Mouse (Mus musculus) stomach, postnatal 0 days (tissue): Measurements from ENCODE around the gene Prkd3. TPM values are rescaled to one million over a fixed set of nuclear protein-coding genes. Genes with fewer than 3 reads are reported as not detected.

Experiments
- ATAC-seq: fragments of 200-750 bp; cut with Nextera tagmentation; 2 replicates; pipeline ENCODE4 v1.8.0; 2017; ENCODE audit not compliant: low FRiP score, low TSS enrichment
- DNase-seq: peaks from one replicate; pipeline ENCODE4 v3.0.0-alpha.2; 2016; ENCODE audit warnings: low spot score
- H3K27ac ChIP-seq: fragments of 300-500 bp; sonication (generic); replicated peaks from 2 replicates; pipeline ENCODE4 v1.5.1; 2014; ENCODE audit warnings: mild to moderate bottlenecking, control low read depth
- H3K27me3 ChIP-seq: fragments of 300-500 bp; sonication (generic); 2 replicates; pipeline ENCODE4 v1.6.1; 2014; ENCODE audit warnings: low read length; ENCODE audit not compliant: control insufficient read depth, insufficient read depth
- H3K36me3 ChIP-seq: fragments of 300-500 bp; sonication (generic); 2 replicates; pipeline ENCODE4 v1.6.1; 2014; ENCODE audit warnings: low read length, mixed read lengths; ENCODE audit not compliant: control insufficient read depth, insufficient read depth
- H3K4me1 ChIP-seq: fragments of 300-500 bp; sonication (generic); replicated peaks from 2 replicates; pipeline ENCODE4 v1.6.1; 2014; ENCODE audit warnings: antibody characterized with exemption; ENCODE audit not compliant: control insufficient read depth, insufficient read depth
- H3K4me2 ChIP-seq: fragments of 300-500 bp; sonication (generic); replicated peaks from 2 replicates; pipeline ENCODE4 v1.6.1; 2014; ENCODE audit warnings: low read depth, mild to moderate bottlenecking, control low read depth, moderate library complexity
- H3K4me3 ChIP-seq: fragments of 300-500 bp; sonication (generic); 2 replicates; pipeline ENCODE4 v1.5.1; 2014; ENCODE audit warnings: low read depth, low read length, control low read depth
- H3K9ac ChIP-seq: fragments of 300-500 bp; sonication (generic); 2 replicates; pipeline ENCODE4 v1.6.1; 2014; ENCODE audit warnings: mild to moderate bottlenecking, low read length, control low read depth, mixed read lengths
- H3K9me3 ChIP-seq: fragments of 300-500 bp; sonication (generic); 2 replicates; pipeline ENCODE4 v1.6.1; 2016; ENCODE audit warnings: low read length; ENCODE audit not compliant: control insufficient read depth
- CTCF ChIP-seq: IDR thresholded peaks from 2 replicates; pipeline ENCODE4 v1.5.1; 2016; ENCODE audit warnings: antibody characterized with exemption, low read depth, mild to moderate bottlenecking, moderate library complexity
- EP300 ChIP-seq: optimal IDR thresholded peaks from 2 replicates; pipeline ENCODE3; 2016; ENCODE audit warnings: antibody characterized with exemption
- WGBS: fragments of 180-500 bp; shearing (Covaris S2); extraction: QIAGEN DNeasy Blood & Tissue Kit; methylation state at CpG from one replicate; pipeline ENCODE4 v1.1.7; 2014; 5-methylcytosine and 5-hydroxymethylcytosine counted together
- polyA plus RNA-seq: library from polyadenylated mRNA; unstranded; fragments of >200 nt; fragmentation: Nextera tagmentation; extraction: Ambion mirVana; gene quantifications from 2 replicates; pipeline ENCODE4 v1.2.1, GENCODE M21; 2015

The Prkd3 gene
- polyA plus RNA-seq, 1 experiment from 2014 or later = 11.4 TPM

GRCm38 (mm10) chr17:78916369-78916813, 104.2 kb downstream of the Prkd3 start, which contains the start of gene Cebpzos:
TSS of gene Cebpzos (plus strand) at chr17:78916500.
- ATAC-seq = peak; percentile 94
- peak within 1 kb of the TSS; percentile 80 for H3K9ac ChIP-seq
- under 1% methylated on average over 31 of the region's 37 CpGs for whole genome bisulfite sequencing
- H3K4me2 ChIP-seq = peak within 1 kb of the TSS; percentile 69
- H3K4me3 ChIP-seq = peak within 1 kb of the TSS; percentile 59
- no peaks in the 10 kb centered on the region for H3K9me3 ChIP-seq
- no peaks in the 10 kb centered on the region for H3K27me3 ChIP-seq
- DNase-seq = peak; percentile 93
- H3K4me1 ChIP-seq = no peaks in the 10 kb centered on the region; the same call in 1 of the 2 replicates
- TF ChIP-seq EP300 (no peak), CTCF (peak; percentile 18; the same call in 1 of the 2 replicates)
- H3K27ac ChIP-seq = peak within 1 kb of the TSS; percentile 90
- peaks cover 8% of the 10 kb centered on the region for H3K36me3 ChIP-seq

- Histone ChIP-seq H3K9ac (peak overlapping the region; percentile 80; the same call in 1 of the 2 replicates), H3K27ac (peak overlapping the region; percentile 90), H3K36me3 (0 out of 2 replicates have a peak, but pooled peaks cover 3% of the 10 kb centered on the region), H3K4me1 (no peaks in the 10 kb centered on the region; the same call in 1 of the 2 replicates), H3K27me3 (no peaks in the 10 kb centered on the region), H3K4me2 (peak overlapping the region; percentile 69), H3K4me3 (peak overlapping the region; percentile 59), H3K9me3 (no peaks in the 10 kb centered on the region)
- DNase-seq (no peak), ATAC-seq (no peak)
- 45% methylated on average over 6 of the region's 6 CpGs for WGBS
- TF ChIP-seq CTCF = no peak
- no peak for TF ChIP-seq EP300
These were observed 104.8 kb downstream of the Prkd3 start for GRCm38 (mm10) chr17:78915772-78916171.

- H3K27ac ChIP-seq = no peak overlapping the region
- TF ChIP-seq EP300 (no peak), CTCF (no peak)
These were observed 106.7 kb downstream of the Prkd3 start for GRCm38 (mm10) chr17:78913921-78914320.

GRCm38 (mm10) chr17:78912861-78913281, 107.7 kb downstream of the Prkd3 start:
- Histone ChIP-seq H3K4me3 (peak overlapping the region; percentile 8; the same call in 1 of the 2 replicates), H3K27me3 (no peaks in the 10 kb centered on the region), H3K9me3 (no peaks in the 10 kb centered on the region), H3K4me1 (no peaks in the 10 kb centered on the region; the same call in 1 of the 2 replicates), H3K4me2 (peak overlapping the region; percentile 33), H3K27ac (no peak overlapping the region), H3K9ac (no peak overlapping the region), H3K36me3 (no peaks in the 10 kb centered on the region)
- no peak; the same call in 1 of the 2 replicates for ATAC-seq
- no peak for DNase-seq
- 28% methylated on average over 6 of the region's 6 CpGs for WGBS
- TF ChIP-seq CTCF (no peak), EP300 (no peak)

More at GRCm38 (mm10) chr17:78913921-78914320, 106.7 kb downstream of the Prkd3 start:
- DNase-seq (no peak), ATAC-seq (no peak)
- Histone ChIP-seq H3K27me3 (no peaks in the 10 kb centered on the region), H3K4me2 (no peak overlapping the region), H3K36me3 (no peaks in the 10 kb centered on the region), H3K4me3 (no peak overlapping the region), H3K9ac (no peak overlapping the region), H3K9me3 (no peaks in the 10 kb centered on the region), H3K4me1 (no peaks in the 10 kb centered on the region; the same call in 1 of the 2 replicates)
- 70% methylated on average over 3 of the region's 3 CpGs for WGBS

GRCm38 (mm10) chr17:78909374-78909773, 111.2 kb downstream of the Prkd3 start:
- no peaks in the 10 kb centered on the region for H3K36me3 ChIP-seq
- H3K4me2 ChIP-seq = no peak overlapping the region
- TF ChIP-seq CTCF (no peak), EP300 (no peak)
- H3K9me3 ChIP-seq = no peaks in the 10 kb centered on the region
- H3K4me3 ChIP-seq = no peak overlapping the region
- H3K9ac ChIP-seq = no peak overlapping the region
- no peak overlapping the region for H3K27ac ChIP-seq
- ATAC-seq = no peak
- H3K4me1 ChIP-seq = no peaks in the 10 kb centered on the region
- WGBS = 67% methylated on average over 2 of the region's 2 CpGs
- no peak for DNase-seq
- H3K27me3 ChIP-seq = no peaks in the 10 kb centered on the region

GRCm38 (mm10) chr17:78906892-78907291, 113.7 kb downstream of the Prkd3 start, which contains the start of gene Sult6b1:
TSS of gene Sult6b1 (minus strand) at chr17:78906992.
- H3K9me3 ChIP-seq = no peaks in the 10 kb centered on the region
- no peaks in the 10 kb centered on the region for H3K4me1 ChIP-seq
- H3K4me2 ChIP-seq = no peak within 1 kb of the TSS
- no peak for ATAC-seq
- no peak for TF ChIP-seq CTCF
- no peak for TF ChIP-seq EP300
- no peaks in the 10 kb centered on the region for H3K27me3 ChIP-seq
- WGBS = 80% methylated on average over 5 of the region's 5 CpGs
- H3K27ac ChIP-seq = no peak within 1 kb of the TSS
- no peak for DNase-seq
- no peaks in the 10 kb centered on the region for H3K36me3 ChIP-seq
- H3K9ac ChIP-seq = no peak within 1 kb of the TSS
- H3K4me3 ChIP-seq = no peak within 1 kb of the TSS
